Mouse (Mus musculus) olfactory bulb, adult 2 months (tissue): ENCODE measurements at regions not wholly inside any gene's neighbourhood (a gene's known extent, or its start where the extent isn't known, plus 50 kb on each side); places are given as distances from the start of the nearest gene placed in this dataset.

Experiments used
- H3K27ac ChIP-seq: fragments of 200-500 bp; 2 replicates; pipeline ENCODE4 v1.5.1; 2012; ENCODE audit warnings: low read depth, low read length; ENCODE audit not compliant: insufficient read depth
- H3K4me1 ChIP-seq: fragments of 200-500 bp; 2 replicates; pipeline ENCODE4 v1.6.1; 2012; ENCODE audit warnings: low read length; ENCODE audit not compliant: control insufficient read depth, insufficient read depth
- H3K4me3 ChIP-seq: fragments of 200-500 bp; 2 replicates; pipeline ENCODE4 v1.5.1; 2012; ENCODE audit warnings: mild to moderate bottlenecking, low read depth, low read length, moderate library complexity; ENCODE audit not compliant: insufficient read depth
- CTCF ChIP-seq: fragments of 200-500 bp; IDR thresholded peaks from 2 replicates; pipeline ENCODE4 v1.5.1; 2012; ENCODE audit warnings: low read depth, mild to moderate bottlenecking, low read length, moderate library complexity; ENCODE audit not compliant: insufficient read depth
- POLR2A ChIP-seq: fragments of 200-500 bp; IDR thresholded peaks from 2 replicates; pipeline ENCODE4 v1.6.1; 2012; ENCODE audit warnings: mild to moderate bottlenecking, low read depth, low read length, moderate library complexity; ENCODE audit not compliant: insufficient read depth
- WGBS: fragments of 180-500 bp; shearing (Covaris S2); methylation state at CpG from one replicate; pipeline ENCODE4 v1.1.7; 2018; 5-methylcytosine and 5-hydroxymethylcytosine counted together

DNA sequence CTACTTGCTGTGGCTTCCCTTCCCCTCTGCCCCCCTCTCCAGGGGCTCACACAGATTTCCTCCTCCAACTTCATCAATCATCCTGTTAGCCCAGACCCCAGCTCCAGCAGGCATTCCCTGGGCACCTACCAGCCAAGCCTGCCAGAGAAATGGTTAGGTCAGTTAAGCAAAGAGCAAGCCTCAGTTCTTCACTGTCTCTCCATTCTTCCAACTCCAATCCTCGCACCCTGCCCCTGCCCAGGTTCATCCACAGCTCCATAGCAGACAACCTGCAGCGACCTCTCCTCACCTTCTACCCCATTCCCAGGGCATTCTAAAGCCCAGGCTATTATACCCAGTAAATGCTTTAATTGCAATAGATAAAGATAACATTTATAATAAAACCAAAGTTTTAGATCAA lies 408.0 kb upstream of the Trpc7 start:
- 93% methylated on average over 2 of the region's 2 CpGs for WGBS
- no peak for TF ChIP-seq POLR2A
- no peak for TF ChIP-seq CTCF
- no peak overlapping the region for H3K27ac ChIP-seq
- peaks cover 5% of the 10 kb centered on the region; the same call in 1 of the 2 replicates for H3K4me1 ChIP-seq
- no peak overlapping the region for H3K4me3 ChIP-seq

DNA sequence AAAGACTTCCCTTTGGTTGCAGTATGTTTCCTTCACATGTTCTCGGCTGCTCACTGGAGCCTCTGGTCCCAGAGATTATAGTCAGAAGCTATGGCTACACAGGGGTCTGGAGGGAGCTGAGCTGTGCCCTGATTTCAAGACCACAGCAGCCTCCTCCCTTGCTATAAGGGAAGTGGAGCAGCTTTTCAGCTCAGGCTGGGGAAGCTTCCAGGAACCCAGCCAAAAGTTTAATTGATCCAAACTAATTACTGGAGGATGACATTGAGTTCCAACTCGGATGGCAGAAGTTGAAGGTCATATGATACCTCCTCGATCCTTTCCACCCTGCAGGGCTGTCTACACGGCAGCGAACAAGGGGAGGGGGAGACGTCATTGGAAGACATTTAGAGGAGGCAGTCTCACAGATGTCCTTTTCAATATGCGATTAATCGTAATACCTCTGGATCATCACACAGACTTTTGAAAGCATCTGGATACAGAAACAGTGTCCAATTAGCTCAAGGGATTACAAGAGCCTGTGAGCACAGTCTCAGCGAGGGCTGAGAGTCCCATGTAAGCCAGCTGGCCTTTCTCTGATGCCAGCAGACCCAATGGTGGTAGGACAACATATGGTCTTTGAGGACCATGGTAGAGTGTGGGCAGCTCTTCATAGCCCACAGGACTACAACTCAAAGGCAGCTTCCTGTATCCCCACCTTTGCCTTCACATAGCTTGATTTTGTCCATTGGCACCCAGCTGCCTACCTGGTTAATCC lies 396.1 kb upstream of the Trpc7 start:
- TF ChIP-seq CTCF = no peak
- no peak for TF ChIP-seq POLR2A
- Histone ChIP-seq H3K4me3 (no peak overlapping the region), H3K4me1 (no peaks in the 10 kb centered on the region), H3K27ac (no peak overlapping the region)
- 48% methylated on average over 9 of the region's 9 CpGs for WGBS

DNA sequence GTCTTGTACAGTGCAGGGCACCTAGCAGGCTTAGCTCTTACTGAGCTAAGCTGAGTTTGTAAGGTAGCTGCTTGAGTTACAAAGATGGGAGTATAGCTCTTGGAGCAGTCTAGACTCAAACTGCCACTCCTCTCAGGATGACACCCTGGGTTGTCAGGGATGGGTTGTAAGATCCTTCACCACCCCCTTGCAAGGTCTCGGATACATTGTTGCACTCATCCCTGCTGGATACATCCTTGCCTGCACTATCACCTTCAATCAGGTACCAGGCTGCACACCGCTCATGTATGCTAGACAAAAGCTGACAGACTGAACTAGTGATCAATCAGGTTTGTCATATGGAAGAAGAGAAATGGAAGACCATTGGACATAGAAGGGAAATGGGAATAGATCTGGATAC lies 390.4 kb upstream of the Trpc7 start:
- TF ChIP-seq CTCF (no peak), POLR2A (no peak)
- 96% methylated on average over 2 of the region's 2 CpGs for WGBS
- Histone ChIP-seq H3K27ac (no peak overlapping the region), H3K4me1 (peaks cover 3% of the 10 kb centered on the region; the same call in 1 of the 2 replicates), H3K4me3 (no peak overlapping the region)

DNA sequence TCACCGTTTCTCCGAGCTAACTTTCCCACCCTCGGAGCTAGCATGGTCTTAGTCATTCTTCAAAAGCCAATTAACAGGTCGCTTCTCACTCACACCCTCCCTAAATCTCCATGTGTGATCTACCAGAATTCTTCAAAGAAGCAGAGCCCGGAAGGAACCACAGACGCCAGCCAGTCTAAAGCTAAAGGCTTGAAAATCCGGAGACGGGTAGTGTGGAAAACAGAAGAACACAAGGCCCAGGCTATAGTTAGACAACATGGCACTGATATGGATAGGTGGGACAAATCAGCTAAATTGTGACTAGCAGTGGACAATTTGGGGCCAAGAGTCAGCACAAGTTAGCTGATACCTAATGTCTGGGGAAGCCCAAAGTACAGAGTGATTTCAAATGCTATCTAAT lies 387.0 kb upstream of the Trpc7 start:
- WGBS = 77% methylated on average over 8 of the region's 8 CpGs
- TF ChIP-seq POLR2A (no peak), CTCF (no peak)
- no peak overlapping the region for H3K4me3 ChIP-seq
- no peak overlapping the region for H3K27ac ChIP-seq
- H3K4me1 ChIP-seq = peaks cover 3% of the 10 kb centered on the region; the same call in 1 of the 2 replicates

DNA sequence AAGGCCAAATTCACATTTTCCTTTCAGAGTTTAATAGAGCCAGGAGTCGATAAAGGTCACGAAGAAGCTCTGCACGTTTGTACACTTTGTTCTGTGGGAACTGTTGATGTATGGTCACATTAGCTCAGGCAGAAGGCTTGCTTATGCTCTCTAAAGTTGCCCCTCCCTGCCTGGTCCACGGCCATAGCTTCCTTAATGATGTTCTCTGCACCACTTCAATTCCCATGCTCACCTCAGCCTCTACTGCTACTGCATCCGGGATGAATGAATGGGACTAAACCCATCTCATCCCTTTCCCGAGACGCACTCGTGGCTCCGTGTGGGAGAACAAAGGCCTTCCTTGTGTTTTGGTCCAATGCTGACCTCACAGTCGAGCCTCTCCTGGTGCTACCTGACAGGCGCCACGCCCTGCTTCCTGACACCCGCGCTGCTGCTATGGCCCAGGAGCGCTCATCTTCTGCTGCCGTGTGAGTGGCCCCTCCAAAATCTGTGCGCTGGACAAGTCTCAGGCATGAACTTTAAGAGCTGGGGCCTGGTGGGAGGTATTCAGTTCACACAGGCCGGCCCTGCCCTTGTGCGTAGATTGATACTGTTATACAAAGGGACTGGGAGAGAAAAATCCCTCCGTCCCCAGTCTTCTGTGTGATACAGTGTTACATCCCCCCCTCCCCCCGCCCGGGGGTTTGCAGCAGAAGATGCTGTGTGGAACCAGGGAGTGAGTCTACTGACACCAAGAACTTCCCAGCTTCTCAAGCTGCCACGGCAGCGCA lies 386.3 kb upstream of the Trpc7 start:
- WGBS = 76% methylated on average over 24 of the region's 24 CpGs

DNA sequence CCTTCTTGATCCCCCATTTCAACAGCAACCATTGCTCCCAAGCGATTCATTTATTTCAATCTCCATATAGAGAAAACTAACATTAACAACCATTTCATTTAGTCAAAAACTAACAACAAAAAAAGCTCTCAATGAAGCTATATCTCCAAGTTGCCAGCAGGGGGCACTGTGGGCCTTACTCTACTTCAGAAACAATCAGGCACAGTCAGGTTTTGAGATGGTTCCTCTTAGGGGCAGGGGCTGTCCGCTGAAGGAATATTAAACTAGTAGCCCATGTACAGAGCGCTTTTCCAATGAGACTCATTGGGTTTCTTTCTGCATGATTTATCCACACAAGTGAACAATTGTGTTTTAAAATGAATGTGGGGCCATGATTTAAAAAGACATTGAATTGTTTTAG lies 385.7 kb upstream of the Trpc7 start:
- 16% methylated on average over 3 of the region's 3 CpGs for WGBS

More for the DNA sequence above, 386.3 kb upstream of the Trpc7 start:
- TF ChIP-seq CTCF = no peak
- TF ChIP-seq POLR2A = no peak
- H3K4me1 ChIP-seq = peaks cover 3% of the 10 kb centered on the region; the same call in 1 of the 2 replicates
- no peak overlapping the region for H3K27ac ChIP-seq
- H3K4me3 ChIP-seq = no peak overlapping the region

DNA sequence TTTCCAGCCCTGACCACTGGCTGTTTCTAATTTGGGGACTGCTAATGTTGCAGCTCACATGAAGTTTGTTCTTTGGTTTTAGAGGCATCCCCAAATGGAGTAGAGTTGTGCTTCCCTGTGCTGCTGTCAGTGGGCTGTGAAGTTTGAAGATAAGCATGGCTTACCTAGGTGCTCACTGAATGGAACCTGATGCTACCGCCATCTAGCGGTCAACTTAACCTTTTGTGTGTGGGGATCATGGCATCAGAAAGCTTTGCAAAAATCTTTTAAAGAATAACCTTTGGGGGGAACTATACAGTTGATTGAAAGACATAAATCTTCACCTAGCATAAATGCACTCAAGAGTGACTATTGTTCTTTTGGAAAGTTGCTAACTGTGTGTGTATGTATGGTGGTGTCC lies 382.8 kb upstream of the Trpc7 start:
- H3K4me1 ChIP-seq = peaks cover 3% of the 10 kb centered on the region; the same call in 1 of the 2 replicates
- WGBS = 32% methylated on average over 2 of the region's 2 CpGs

More for the DNA sequence above, 385.7 kb upstream of the Trpc7 start:
- H3K27ac ChIP-seq = no peak overlapping the region
- no peak overlapping the region for H3K4me3 ChIP-seq
- peaks cover 3% of the 10 kb centered on the region; the same call in 1 of the 2 replicates for H3K4me1 ChIP-seq
- no peak for TF ChIP-seq POLR2A
- TF ChIP-seq CTCF = no peak

DNA sequence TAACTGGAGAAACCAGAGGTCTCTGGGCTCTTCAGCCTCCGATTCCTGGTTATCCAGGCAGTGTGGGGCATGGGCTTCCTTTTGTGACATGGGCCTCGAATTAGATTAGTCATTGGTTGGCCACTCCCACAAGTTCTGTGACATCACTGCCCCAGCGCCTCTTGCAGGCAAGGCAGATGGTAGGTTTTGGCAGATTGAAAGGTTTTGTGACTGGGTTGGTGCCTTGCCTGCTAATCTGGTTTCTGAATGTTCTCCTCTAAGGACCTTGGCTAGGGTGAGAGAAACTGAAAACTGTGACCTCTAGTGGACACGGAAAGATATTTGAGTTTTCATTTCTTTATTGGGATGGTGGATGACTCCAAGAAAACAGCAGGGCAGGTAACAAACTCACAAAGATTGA lies 381.3 kb upstream of the Trpc7 start:
- Histone ChIP-seq H3K27ac (no peak overlapping the region), H3K4me3 (no peak overlapping the region), H3K4me1 (peaks cover under 1% of the 10 kb centered on the region; the same call in 1 of the 2 replicates)
- TF ChIP-seq CTCF (no peak), POLR2A (no peak)
- 49% methylated on average over 4 of the region's 4 CpGs for WGBS

More for the DNA sequence above, 382.8 kb upstream of the Trpc7 start:
- TF ChIP-seq POLR2A = no peak
- no peak for TF ChIP-seq CTCF
- Histone ChIP-seq H3K27ac (no peak overlapping the region), H3K4me3 (no peak overlapping the region)

DNA sequence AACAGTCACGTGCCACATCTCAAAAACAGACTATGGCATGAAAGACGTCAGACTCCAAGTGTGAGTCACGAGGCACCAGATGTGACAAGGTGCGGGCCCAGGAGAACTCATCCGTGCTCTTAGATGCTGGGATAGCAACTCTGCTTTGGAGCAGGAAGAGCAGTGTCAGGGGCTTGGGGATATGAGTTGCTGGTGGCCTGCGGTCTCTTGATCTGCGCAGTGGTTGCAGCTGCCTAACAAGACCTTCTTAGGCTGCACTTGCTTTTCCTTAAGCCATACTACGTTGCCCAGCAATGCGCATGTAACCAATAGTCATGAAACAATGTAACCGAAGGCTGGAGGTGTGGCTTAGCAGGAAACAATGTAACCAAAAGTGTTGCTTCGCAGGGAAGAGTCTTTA lies 380.1 kb upstream of the Trpc7 start:
- Histone ChIP-seq H3K4me3 (no peak overlapping the region), H3K4me1 (no peaks in the 10 kb centered on the region), H3K27ac (no peak overlapping the region)
- 92% methylated on average over 11 of the region's 11 CpGs for WGBS
- TF ChIP-seq POLR2A (no peak), CTCF (no peak)
